Mouse (Mus musculus) inflammation-experienced regulatory T-cells, adult 6 months (primary cell): ENCODE results near the gene Hspb9. TPM values are rescaled to one million over a fixed set of nuclear protein-coding genes. Genes with fewer than 3 reads are reported as not detected.

ENCODE experiments used
- ATAC-seq: one replicate; pipeline ENCODE4 v1.8.0; 2017
- polyA plus RNA-seq, 3 experiments: library from polyadenylated mRNA; unstranded; fragments of 100-300 nt; shearing (Covaris generic); gene quantifications; one replicate each; pipeline ENCODE4 v1.2.1; 2017

The Hspb9 gene
- 1 to 10 TPM in 1 of 3 experiments, not detected in 2; 1.1 TPM for polyA plus RNA-seq

- ATAC-seq: peak; percentile 74
Observed at GRCm38 (mm10) chr11:100713735-100714533, at the start of gene Hspb9. Gene Hspb9, plus strand, starts transcription at chr11:100713850.

- ATAC-seq: no peak
Observed at GRCm38 (mm10) chr11:100671049-100671448, 42.6 kb upstream of the Hspb9 start.

- no peak for ATAC-seq
Observed at GRCm38 (mm10) chr11:100671956-100672355, 41.7 kb upstream of the Hspb9 start.

GRCm38 (mm10) chr11:100673169-100673568 is 40.5 kb upstream of the Hspb9 start:
- ATAC-seq: no peak

- no peak for ATAC-seq
Observed at GRCm38 (mm10) chr11:100677810-100678209, 35.8 kb upstream of the Hspb9 start.

- ATAC-seq: no peak
Observed at GRCm38 (mm10) chr11:100681826-100682225, 31.8 kb upstream of the Hspb9 start.

GRCm38 (mm10) chr11:100682526-100682925 is 31.1 kb upstream of the Hspb9 start:
- no peak for ATAC-seq

GRCm38 (mm10) chr11:100684084-100684483 is 29.6 kb upstream of the Hspb9 start:
- no peak for ATAC-seq

- ATAC-seq: no peak
Observed at GRCm38 (mm10) chr11:100685371-100685770, 28.3 kb upstream of the Hspb9 start.

GRCm38 (mm10) chr11:100687265-100687664 is 26.4 kb upstream of the Hspb9 start:
- no peak for ATAC-seq

GRCm38 (mm10) chr11:100688443-100688842 is 25.2 kb upstream of the Hspb9 start:
- no peak for ATAC-seq

- no peak for ATAC-seq
Observed at GRCm38 (mm10) chr11:100690389-100690788, 23.3 kb upstream of the Hspb9 start.

GRCm38 (mm10) chr11:100692164-100692616 is 21.5 kb upstream of the Hspb9 start, which contains the start of gene Zfp385c:
Gene Zfp385c, minus strand, starts transcription at chr11:100692455.
- ATAC-seq: peak; percentile 46

GRCm38 (mm10) chr11:100693154-100693553 is 20.5 kb upstream of the Hspb9 start:
- ATAC-seq: no peak

GRCm38 (mm10) chr11:100694926-100695325 is 18.7 kb upstream of the Hspb9 start:
- no peak for ATAC-seq

- no peak for ATAC-seq
Observed at GRCm38 (mm10) chr11:100697921-100698320, 15.7 kb upstream of the Hspb9 start.

GRCm38 (mm10) chr11:100700710-100701109 is 12.9 kb upstream of the Hspb9 start:
- no peak for ATAC-seq

- ATAC-seq: no peak
Observed at GRCm38 (mm10) chr11:100701301-100701700, 12.3 kb upstream of the Hspb9 start.

- ATAC-seq: peak; percentile 72
Observed at GRCm38 (mm10) chr11:100702081-100702851, 11.4 kb upstream of the Hspb9 start.

GRCm38 (mm10) chr11:100702906-100703305 is 10.7 kb upstream of the Hspb9 start:
- peak; percentile 23 for ATAC-seq

- ATAC-seq: no peak
Observed at GRCm38 (mm10) chr11:100703366-100703765, 10.3 kb upstream of the Hspb9 start.

- ATAC-seq: peak; percentile 76
Observed at GRCm38 (mm10) chr11:100703851-100704531, 9.7 kb upstream of the Hspb9 start, which contains the start of gene Dhx58. Gene Dhx58, minus strand, starts transcription at chr11:100704271.
